Mouse (Mus musculus) ES-Bruce4 (cell line): ENCODE results near the gene Atpif1. TPM values are rescaled to one million over a fixed set of nuclear protein-coding genes. Genes with fewer than 3 reads are reported as not detected.
"Not testable (repeated sequence)": the region's sequence is repeated elsewhere in the genome, so short reads cannot be mapped to it uniquely, and the experiment has no call there.

Source experiments
- H3K27ac ChIP-seq: 2 replicates; pipeline ENCODE4 v1.5.1; 2012; ENCODE audit warnings: low read length, inconsistent platforms; ENCODE audit not compliant: insufficient read depth
- H3K27me3 ChIP-seq: 2 replicates; pipeline ENCODE4 v1.6.1; 2012; ENCODE audit warnings: mild to moderate bottlenecking, low read length, inconsistent platforms; ENCODE audit not compliant: control insufficient read depth, poor library complexity, insufficient read depth, severe bottlenecking
- H3K36me3 ChIP-seq: 2 replicates; pipeline ENCODE4 v1.6.1; 2012; ENCODE audit warnings: inconsistent platforms, mild to moderate bottlenecking, low read length, moderate library complexity; ENCODE audit not compliant: control insufficient read depth, poor library complexity, insufficient read depth, severe bottlenecking
- H3K4me1 ChIP-seq: one replicate; pipeline ENCODE4 v1.8.1; 2011; ENCODE audit warnings: low read length; ENCODE audit not compliant: control insufficient read depth, insufficient read depth
- H3K4me3 ChIP-seq: 2 replicates; pipeline ENCODE4 v1.5.1; 2011; ENCODE audit warnings: low read depth, mild to moderate bottlenecking, low read length
- H3K9ac ChIP-seq: 2 replicates; pipeline ENCODE4 v1.6.1; 2012; ENCODE audit warnings: low read depth, mild to moderate bottlenecking, inconsistent platforms; ENCODE audit not compliant: poor library complexity, severe bottlenecking
- H3K9me3 ChIP-seq: replicated peaks from 2 replicates; pipeline ENCODE4 v1.6.1; 2012; ENCODE audit warnings: mild to moderate bottlenecking, low read length, inconsistent platforms; ENCODE audit not compliant: control insufficient read depth, poor library complexity, insufficient read depth, severe bottlenecking
- CTCF ChIP-seq: IDR thresholded peaks from one replicate; pipeline ENCODE4 v1.8.1; 2011; ENCODE audit warnings: low read depth, low read length
- EP300 ChIP-seq: IDR thresholded peaks from 2 replicates; pipeline ENCODE4 v1.6.1; 2011; ENCODE audit warnings: low read depth, low read length; ENCODE audit not compliant: insufficient read depth
- POLR2A ChIP-seq: IDR thresholded peaks from one replicate; pipeline ENCODE4 v1.8.1; 2011; ENCODE audit warnings: low read length; ENCODE audit not compliant: insufficient read depth
- polyA plus RNA-seq: library from polyadenylated mRNA; stranded (reverse); fragments of >200 nt; gene quantifications from 2 replicates; pipeline ENCODE4 v1.2.4, GENCODE M21; 2011; ENCODE audit warnings: low read depth; ENCODE audit not compliant: missing spikeins, insufficient read depth, insufficient read length

Gene Atpif1
- polyA plus RNA-seq, 1 experiment = 461 TPM

- Histone ChIP-seq H3K9me3 (no peaks in the 10 kb centered on the region), H3K27ac (no peak overlapping the region)
- TF ChIP-seq CTCF (no peak), POLR2A (no peak), EP300 (no peak)
These were observed 49.2 kb downstream of the Atpif1 start for GRCm38 (mm10) chr4:132484231-132484630.

GRCm38 (mm10) chr4:132482956-132483608 is 50.4 kb downstream of the Atpif1 start:
- no peak overlapping the region for H3K4me3 ChIP-seq
- H3K36me3 ChIP-seq = no peaks in the 10 kb centered on the region
- no peaks in the 10 kb centered on the region for H3K4me1 ChIP-seq
- no peaks in the 10 kb centered on the region for H3K27me3 ChIP-seq
- H3K9ac ChIP-seq = no peak overlapping the region
- no peak overlapping the region for H3K27ac ChIP-seq
- no peak for TF ChIP-seq EP300
- TF ChIP-seq POLR2A = no peak
- TF ChIP-seq CTCF = no peak
- H3K9me3 ChIP-seq = no peaks in the 10 kb centered on the region

More at GRCm38 (mm10) chr4:132484231-132484630, 49.2 kb downstream of the Atpif1 start:
- Histone ChIP-seq H3K36me3 (no peaks in the 10 kb centered on the region), H3K9ac (no peak overlapping the region), H3K4me3 (no peak overlapping the region), H3K27me3 (no peaks in the 10 kb centered on the region), H3K4me1 (no peaks in the 10 kb centered on the region)

GRCm38 (mm10) chr4:132482104-132482503 is 51.4 kb downstream of the Atpif1 start:
- not testable (repeated sequence) for H3K4me1 ChIP-seq, H3K9me3 ChIP-seq, H3K9ac ChIP-seq, H3K4me3 ChIP-seq, H3K27me3 ChIP-seq, H3K27ac ChIP-seq, H3K36me3 ChIP-seq

Other genes with a start within 250 kb of the Atpif1 start
- gene Rab42, start 230.3 kb downstream of the Atpif1 start, polyA plus RNA-seq = 0.90 TPM in 1 of 2 replicates, not detected in the other
- gene Trnau1ap, start 204.1 kb downstream of the Atpif1 start, polyA plus RNA-seq = 35.2 and 36.1 TPM in 2 replicates
- gene Rcc1, start 180.1 kb downstream of the Atpif1 start, polyA plus RNA-seq = 78.8 and 83.1 TPM in 2 replicates
- gene Phactr4, start 111.2 kb downstream of the Atpif1 start, polyA plus RNA-seq = 31.5 and 35.1 TPM in 2 replicates
- 22.5 and 24.4 TPM in 2 replicates for gene Med18, start 69.7 kb downstream of the Atpif1 start, polyA plus RNA-seq
- 41.6 TPM in 2 replicates for gene Sesn2, start 23.2 kb downstream of the Atpif1 start, polyA plus RNA-seq
- gene Dnajc8, start 1.9 kb upstream of the Atpif1 start, polyA plus RNA-seq = 340 and 348 TPM in 2 replicates
- 0.22 and 0.30 TPM in 2 replicates for gene Ptafr, start 30.4 kb upstream of the Atpif1 start, polyA plus RNA-seq
- gene Eya3, start 105.3 kb upstream of the Atpif1 start, polyA plus RNA-seq = 77.8 and 78.7 TPM in 2 replicates
- gene Xkr8, start 198.9 kb upstream of the Atpif1 start, polyA plus RNA-seq = 6.3 and 8.1 TPM in 2 replicates
- 6.3 and 6.4 TPM in 2 replicates for gene Smpdl3b, start 223.6 kb upstream of the Atpif1 start, polyA plus RNA-seq
- gene Rpa2, start 234.7 kb upstream of the Atpif1 start, polyA plus RNA-seq = 78.2 and 78.7 TPM in 2 replicates